Mouse (Mus musculus) liver, embryonic 16.5 days (tissue): ENCODE measurements around the gene Adgrb3. TPM values are rescaled to one million over a fixed set of nuclear protein-coding genes. Genes with fewer than 3 reads are reported as not detected.

Experiments
- ATAC-seq: fragments of 200-750 bp; cut with Nextera tagmentation; 2 replicates; pipeline ENCODE4 v1.8.0; 2017; ENCODE audit warnings: low read depth, mild to moderate bottlenecking, moderate number of reproducible peaks, moderate library complexity
- H3K27ac ChIP-seq: fragments of 300-500 bp; sonication (generic); 2 replicates; pipeline ENCODE4 v1.5.1; 2014; ENCODE audit warnings: mild to moderate bottlenecking, low read length
- H3K27me3 ChIP-seq: fragments of 300-500 bp; sonication (generic); 2 replicates; pipeline ENCODE4 v1.6.1; 2014; ENCODE audit warnings: low read depth, low read length, mixed read lengths; ENCODE audit not compliant: control insufficient read depth, insufficient read depth
- H3K36me3 ChIP-seq: fragments of 300-500 bp; sonication (generic); 2 replicates; pipeline ENCODE4 v1.6.1; 2014; ENCODE audit warnings: mild to moderate bottlenecking; ENCODE audit not compliant: control insufficient read depth, insufficient read depth
- H3K4me1 ChIP-seq: fragments of 300-500 bp; sonication (generic); 2 replicates; pipeline ENCODE4 v1.6.1; 2014; ENCODE audit warnings: low read depth, low read length, mixed read lengths; ENCODE audit not compliant: control insufficient read depth
- H3K4me2 ChIP-seq: fragments of 300-500 bp; sonication (generic); 2 replicates; pipeline ENCODE4 v1.6.1; 2014; ENCODE audit warnings: low read depth, low read length, mixed read lengths
- H3K4me3 ChIP-seq: fragments of 300-500 bp; sonication (generic); 2 replicates; pipeline ENCODE4 v1.5.1; 2014; ENCODE audit warnings: low read depth, mild to moderate bottlenecking, low read length
- H3K9ac ChIP-seq: fragments of 300-500 bp; sonication (generic); 2 replicates; pipeline ENCODE4 v1.6.1; 2014; ENCODE audit warnings: low read depth, low read length
- H3K9me3 ChIP-seq: fragments of 300-500 bp; sonication (generic); replicated peaks from 2 replicates; pipeline ENCODE4 v1.6.1; 2016; ENCODE audit warnings: low read length; ENCODE audit not compliant: control insufficient read depth
- WGBS: fragments of 180-500 bp; shearing (Covaris S2); extraction: QIAGEN DNeasy Blood & Tissue Kit; methylation state at CpG from one replicate; pipeline ENCODE4 v1.1.7; 2014; ENCODE audit not compliant: insufficient replicate concordance; 5-methylcytosine and 5-hydroxymethylcytosine counted together
- polyA plus RNA-seq: library from polyadenylated mRNA; unstranded; fragments of >200 nt; fragmentation: Nextera tagmentation; extraction: Ambion mirVana; gene quantifications from 2 replicates; pipeline ENCODE4 v1.2.1, GENCODE M21; 2015

Gene Adgrb3
- polyA plus RNA-seq, 1 experiment from 2014 or later = not detected

- Histone ChIP-seq H3K36me3 (no peaks in the 10 kb centered on the region), H3K9me3 (no peaks in the 10 kb centered on the region), H3K4me3 (no peak overlapping the region), H3K27me3 (no peaks in the 10 kb centered on the region), H3K4me1 (no peaks in the 10 kb centered on the region), H3K4me2 (no peak overlapping the region), H3K27ac (no peak overlapping the region), H3K9ac (no peak overlapping the region)
- ATAC-seq = no peak
Observed at GRCm38 (mm10) chr1:25344876-25345275, 484.6 kb downstream of the Adgrb3 start.

DNA sequence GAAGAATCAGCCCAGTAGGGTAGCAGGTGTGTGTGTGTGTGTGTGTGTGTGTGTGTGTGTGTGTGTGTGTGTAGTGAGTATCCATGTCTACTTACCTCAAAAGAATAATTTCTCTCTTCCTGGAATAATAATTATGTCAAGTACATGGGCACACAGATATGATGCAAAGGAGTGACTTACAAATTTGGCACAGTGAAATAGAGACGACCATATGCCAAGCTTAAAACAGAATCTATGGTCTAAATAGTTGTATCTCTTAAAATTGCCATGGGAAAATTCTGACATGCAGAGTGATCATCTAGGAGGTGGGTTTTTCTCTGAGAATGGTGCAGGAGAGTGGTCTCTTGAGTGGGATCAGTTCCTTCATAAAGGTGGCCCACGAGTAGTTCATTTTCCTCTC is 504.1 kb downstream of the Adgrb3 start:
- 51% methylated on average over 2 of the region's 2 CpGs for WGBS
- Histone ChIP-seq H3K36me3 (no peaks in the 10 kb centered on the region), H3K4me1 (no peaks in the 10 kb centered on the region), H3K4me2 (no peak overlapping the region), H3K9ac (no peak overlapping the region), H3K27ac (no peak overlapping the region), H3K4me3 (no peak overlapping the region), H3K27me3 (no peaks in the 10 kb centered on the region), H3K9me3 (no peaks in the 10 kb centered on the region)
- ATAC-seq = no peak

GRCm38 (mm10) chr1:25317142-25317541 is 512.4 kb downstream of the Adgrb3 start:
- H3K9ac ChIP-seq = no peak overlapping the region
- no peaks in the 10 kb centered on the region for H3K9me3 ChIP-seq
- H3K4me1 ChIP-seq = no peaks in the 10 kb centered on the region
- no peak overlapping the region for H3K4me3 ChIP-seq
- H3K4me2 ChIP-seq = no peak overlapping the region
- no peaks in the 10 kb centered on the region for H3K27me3 ChIP-seq
- H3K36me3 ChIP-seq = no peaks in the 10 kb centered on the region
- ATAC-seq = no peak
- H3K27ac ChIP-seq = no peak overlapping the region

- Histone ChIP-seq H3K4me2 (no peak overlapping the region), H3K27me3 (no peaks in the 10 kb centered on the region), H3K4me1 (no peaks in the 10 kb centered on the region), H3K27ac (no peak overlapping the region), H3K9ac (no peak overlapping the region), H3K36me3 (no peaks in the 10 kb centered on the region), H3K9me3 (no peaks in the 10 kb centered on the region), H3K4me3 (no peak overlapping the region)
- 56% methylated on average over 2 of the region's 2 CpGs for WGBS
- no peak for ATAC-seq
Observed at GRCm38 (mm10) chr1:25312344-25312743, 517.2 kb downstream of the Adgrb3 start.

DNA sequence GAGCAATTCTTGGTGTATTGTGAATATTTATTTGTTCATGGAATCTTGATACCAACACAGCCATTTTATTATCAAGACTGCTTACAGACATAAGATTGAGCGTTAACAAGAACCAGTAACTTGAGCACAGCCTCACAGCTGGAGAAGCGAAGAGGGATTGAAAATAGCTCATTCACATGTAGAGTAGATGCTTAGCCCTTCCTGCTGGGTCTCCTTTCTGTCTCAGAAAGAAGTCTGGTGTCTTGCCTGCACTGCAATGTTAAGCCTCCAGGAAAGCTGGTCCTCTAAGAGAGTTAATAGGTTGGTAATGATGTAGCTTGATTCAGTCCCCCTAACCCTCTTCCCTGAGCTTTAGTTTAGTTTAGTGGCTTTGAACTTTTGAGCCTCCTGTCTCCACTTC is 519.4 kb downstream of the Adgrb3 start:
- no peak overlapping the region for H3K4me3 ChIP-seq
- no peaks in the 10 kb centered on the region for H3K27me3 ChIP-seq
- no peaks in the 10 kb centered on the region for H3K36me3 ChIP-seq
- no peak overlapping the region for H3K27ac ChIP-seq
- no peak overlapping the region for H3K4me2 ChIP-seq
- 26% methylated on average over 2 of the region's 2 CpGs for WGBS
- H3K4me1 ChIP-seq = no peaks in the 10 kb centered on the region
- no peak for ATAC-seq
- H3K9ac ChIP-seq = no peak overlapping the region
- H3K9me3 ChIP-seq = no peaks in the 10 kb centered on the region

DNA sequence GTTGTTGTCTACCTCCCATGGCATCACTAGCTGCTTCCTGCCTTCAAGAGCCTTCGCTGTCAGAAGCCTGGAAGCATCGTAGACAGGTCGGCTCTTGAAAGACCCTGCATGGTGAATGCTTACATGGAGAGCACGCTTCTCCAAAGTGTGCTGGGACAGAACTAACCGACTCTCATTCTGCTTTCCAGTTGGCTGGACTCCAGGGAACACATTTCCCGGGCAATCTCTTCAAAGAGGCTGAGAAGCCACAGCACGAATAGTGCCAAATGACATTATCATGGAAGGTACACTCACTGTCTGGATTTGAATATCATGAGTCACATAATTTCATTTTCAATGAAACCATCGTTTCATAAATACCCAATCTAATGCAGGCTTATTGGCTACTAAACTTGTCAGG is 548.0 kb downstream of the Adgrb3 start:
- H3K4me3 ChIP-seq = no peak overlapping the region
- no peaks in the 10 kb centered on the region for H3K27me3 ChIP-seq
- H3K36me3 ChIP-seq = no peaks in the 10 kb centered on the region
- WGBS = 58% methylated on average over 8 of the region's 8 CpGs
- no peak for ATAC-seq
- no peak overlapping the region for H3K4me2 ChIP-seq
- H3K4me1 ChIP-seq = no peaks in the 10 kb centered on the region
- no peaks in the 10 kb centered on the region; the same call in 1 of the 2 replicates for H3K9me3 ChIP-seq
- H3K9ac ChIP-seq = no peak overlapping the region
- no peak overlapping the region for H3K27ac ChIP-seq

GRCm38 (mm10) chr1:25250562-25250961 is 578.9 kb downstream of the Adgrb3 start:
- Histone ChIP-seq H3K27ac (no peak overlapping the region), H3K9me3 (no peaks in the 10 kb centered on the region), H3K27me3 (no peaks in the 10 kb centered on the region), H3K9ac (no peak overlapping the region), H3K36me3 (no peaks in the 10 kb centered on the region), H3K4me3 (no peak overlapping the region), H3K4me2 (no peak overlapping the region), H3K4me1 (no peaks in the 10 kb centered on the region)
- no peak for ATAC-seq

DNA sequence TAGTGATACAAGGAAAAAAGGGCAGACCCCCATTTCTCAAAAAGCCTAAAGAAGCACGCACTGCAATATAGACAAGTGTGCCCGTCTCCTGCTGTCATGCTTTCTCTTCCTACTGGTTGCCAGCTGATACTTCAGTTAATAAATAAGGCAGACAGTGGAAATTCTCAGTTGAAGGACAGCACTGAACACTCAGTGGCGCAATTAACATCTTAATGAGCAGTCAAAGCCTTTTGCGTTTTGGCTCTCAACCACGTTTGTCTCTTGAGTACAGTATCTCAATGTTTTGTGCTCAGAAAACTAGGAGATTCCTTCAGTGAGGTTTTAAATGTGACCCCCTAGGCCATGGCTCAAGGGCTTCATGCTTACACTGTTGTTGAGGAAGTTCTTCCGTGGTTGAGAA is 587.1 kb downstream of the Adgrb3 start:
- Histone ChIP-seq H3K4me2 (no peak overlapping the region), H3K4me3 (no peak overlapping the region), H3K27me3 (no peaks in the 10 kb centered on the region), H3K36me3 (no peaks in the 10 kb centered on the region), H3K9me3 (no peaks in the 10 kb centered on the region), H3K4me1 (no peaks in the 10 kb centered on the region), H3K9ac (no peak overlapping the region), H3K27ac (no peak overlapping the region)
- ATAC-seq = no peak
- 54% methylated on average over 6 of the region's 6 CpGs for WGBS

- 31% methylated on average over 7 of the region's 7 CpGs for WGBS
- no peaks in the 10 kb centered on the region for H3K27me3 ChIP-seq
- no peak overlapping the region for H3K4me2 ChIP-seq
- no peak for ATAC-seq
- H3K27ac ChIP-seq = no peak overlapping the region
- no peak overlapping the region for H3K9ac ChIP-seq
- no peaks in the 10 kb centered on the region for H3K4me1 ChIP-seq
- H3K36me3 ChIP-seq = no peaks in the 10 kb centered on the region
- no peaks in the 10 kb centered on the region for H3K9me3 ChIP-seq
- H3K4me3 ChIP-seq = no peak overlapping the region
Observed at GRCm38 (mm10) chr1:25229245-25229750, 600.2 kb downstream of the Adgrb3 start.
